Mouse (Mus musculus) urinary bladder, postnatal 4 days (tissue): ENCODE results near the gene Gm42742.

Source experiments
- DNase-seq, 2 experiments: peaks; one replicate each; pipeline ENCODE4 v3.0.0; 2021 to 2022; ENCODE audit warnings: low spot score in 2 of 2

Gm42742 gene

DNA sequence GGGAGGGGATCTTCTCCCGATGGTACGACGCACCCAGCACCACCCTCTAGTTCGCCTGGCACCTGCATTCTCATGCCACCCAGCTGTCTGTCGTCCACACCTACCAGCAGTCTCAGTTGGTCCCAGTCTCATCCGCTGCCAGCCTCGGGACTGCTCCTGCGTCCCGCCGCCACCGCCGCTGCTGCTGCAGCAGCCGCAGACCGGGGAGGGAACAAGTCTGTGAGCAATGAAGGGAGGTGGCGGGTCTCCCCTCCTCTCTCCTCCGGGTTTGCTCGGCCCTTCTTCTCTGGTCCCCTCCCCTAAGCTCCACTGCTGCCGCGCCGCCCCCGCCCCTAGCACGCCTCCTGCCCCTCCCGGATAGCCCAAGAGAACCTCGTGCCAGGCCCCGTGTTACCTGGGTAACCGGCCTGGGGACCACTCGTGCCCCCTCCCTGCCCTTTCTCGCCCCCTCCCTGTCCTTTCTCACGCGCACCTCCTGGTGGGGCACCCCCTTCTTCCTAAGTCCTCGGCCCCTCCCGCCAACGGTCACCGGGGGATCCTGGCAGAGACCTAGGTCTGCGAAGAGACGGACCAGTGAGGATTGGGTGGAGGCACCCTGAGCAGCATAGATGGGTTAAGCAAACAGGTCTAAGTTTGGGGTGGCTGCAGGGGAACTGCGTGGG lies at the start of gene Gm42742, which contains the start of gene Prrt2:
Gene Gm42742, minus strand, starts transcription at position 197 of the 662 bp plus-strand sequence.
Gene Prrt2, minus strand, starts transcription at position 311 of the 662 bp plus-strand sequence.
- peak in 1 of 2 experiments; percentile 61 for DNase-seq

DNA sequence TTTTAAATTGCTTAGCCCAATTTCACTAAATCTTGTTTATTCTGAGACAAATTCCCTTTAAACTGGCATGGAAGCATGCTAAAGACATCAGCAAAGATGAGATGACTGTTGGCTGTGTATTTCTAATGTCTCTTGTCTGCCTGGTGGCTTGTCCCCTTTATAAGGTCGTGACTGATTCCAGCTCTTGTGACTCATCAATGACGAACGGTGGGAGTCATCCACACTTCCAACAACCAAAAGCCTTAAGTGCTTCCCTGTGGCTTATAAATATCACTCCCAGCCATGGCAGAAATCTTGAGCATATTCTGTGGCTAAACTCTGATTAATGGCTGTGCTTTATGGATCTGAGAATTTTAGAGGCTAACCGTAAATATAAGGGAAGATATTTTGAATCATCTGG lies 45.4 kb upstream of the Gm42742 start:
- DNase-seq = no peak

DNA sequence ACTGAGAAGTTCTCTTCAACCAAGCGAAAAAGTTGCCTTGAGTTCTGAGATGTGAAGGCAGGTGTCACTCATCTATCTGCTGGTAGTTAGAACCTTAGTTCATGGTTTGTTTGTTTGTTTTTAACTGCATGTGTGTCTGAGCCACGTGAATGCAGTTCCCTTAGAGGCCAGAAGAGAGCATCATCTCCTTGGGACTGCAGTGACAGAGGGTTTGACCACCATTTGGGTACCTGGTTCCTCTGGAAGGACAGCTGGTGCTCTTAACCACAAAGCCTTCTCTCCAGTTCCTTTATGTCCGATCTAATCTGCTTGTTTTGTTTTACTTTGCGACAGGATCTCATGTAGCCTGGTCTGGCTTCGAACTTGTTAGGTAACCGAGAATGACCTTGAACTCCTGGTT lies 44.6 kb upstream of the Gm42742 start:
- no peak for DNase-seq

DNA sequence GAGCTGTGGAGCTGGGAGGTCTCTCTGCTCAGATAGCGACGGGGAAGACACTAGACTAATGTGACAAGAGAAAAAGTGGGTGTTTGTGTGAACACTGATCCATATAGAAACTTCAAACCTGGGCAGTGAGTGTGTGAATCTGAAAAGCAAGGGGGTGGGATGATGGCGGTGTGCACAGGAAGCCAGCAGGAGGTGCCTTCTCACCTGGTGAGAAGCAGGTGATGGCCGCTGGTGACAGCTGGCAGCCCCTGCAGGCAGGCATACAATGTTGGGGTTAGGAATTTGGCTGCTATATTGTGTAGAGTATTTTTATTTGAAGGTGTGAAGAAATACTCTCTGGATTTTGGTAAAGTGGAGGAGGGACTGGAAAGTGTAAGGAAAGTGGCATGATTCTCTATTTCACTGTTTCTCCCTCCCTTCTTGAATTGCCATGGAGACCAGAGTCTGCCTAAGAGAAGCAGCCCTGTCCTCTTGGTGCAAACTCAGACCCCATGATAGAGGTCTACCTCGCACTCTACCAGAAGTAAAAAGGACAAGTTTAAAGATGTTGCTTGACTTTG lies 34.2 kb upstream of the Gm42742 start:
- DNase-seq = no peak

GRCm38 (mm10) chr7:127041851-127042672 lies 21.2 kb upstream of the Gm42742 start, which contains the start of gene Kif22:
Gene Kif22 (minus strand): TSS chr7:127042471.
- DNase-seq = peak; percentile 84 to 90

DNA sequence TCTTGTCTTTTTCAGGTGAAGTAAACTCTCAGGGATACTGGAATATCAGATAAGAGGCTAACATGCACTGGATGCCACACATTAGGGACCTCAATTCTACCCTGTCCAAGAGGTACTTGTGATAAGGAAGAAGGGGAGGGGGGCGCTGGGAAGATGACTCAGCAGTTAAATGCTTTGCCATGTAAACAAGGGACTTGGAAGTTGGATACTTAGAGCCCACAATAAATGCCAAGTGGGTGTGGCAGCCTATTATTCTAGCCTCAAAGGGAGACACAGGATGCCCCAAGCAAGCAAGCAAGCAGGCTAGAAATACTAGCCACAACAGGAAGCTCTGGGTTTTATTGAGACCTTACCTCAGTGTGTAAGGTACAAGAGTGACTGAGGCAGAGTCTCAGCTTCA lies 10.3 kb upstream of the Gm42742 start:
- DNase-seq = no peak

DNA sequence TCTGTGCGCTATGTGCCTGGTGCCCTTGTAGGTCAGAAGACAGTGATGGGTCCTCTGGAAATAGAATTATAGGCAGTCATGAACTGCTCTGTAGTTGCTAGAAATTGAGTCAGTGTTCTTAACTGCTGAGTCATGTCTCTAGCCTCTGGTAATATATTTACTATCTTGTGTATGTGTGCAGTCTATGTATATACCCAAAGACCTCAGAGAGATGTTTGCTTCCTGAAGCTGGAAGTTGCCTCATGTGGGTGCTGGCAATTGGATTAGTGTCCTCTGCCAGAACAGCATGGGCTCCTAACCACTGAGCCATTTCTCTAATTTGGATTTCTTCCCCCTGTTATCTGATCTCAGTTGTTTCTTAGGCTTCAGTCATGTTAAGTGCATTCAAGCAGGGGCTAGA lies 9.3 kb upstream of the Gm42742 start:
- DNase-seq = no peak

- DNase-seq = no peak
Observed at GRCm38 (mm10) chr7:127027885-127028284, 7.0 kb upstream of the Gm42742 start.

- peak; percentile 99 to 100 for DNase-seq
Observed at GRCm38 (mm10) chr7:127026984-127027726, 6.3 kb upstream of the Gm42742 start, which contains the start of gene Maz. Gene Maz (minus strand): TSS chr7:127027037.

DNA sequence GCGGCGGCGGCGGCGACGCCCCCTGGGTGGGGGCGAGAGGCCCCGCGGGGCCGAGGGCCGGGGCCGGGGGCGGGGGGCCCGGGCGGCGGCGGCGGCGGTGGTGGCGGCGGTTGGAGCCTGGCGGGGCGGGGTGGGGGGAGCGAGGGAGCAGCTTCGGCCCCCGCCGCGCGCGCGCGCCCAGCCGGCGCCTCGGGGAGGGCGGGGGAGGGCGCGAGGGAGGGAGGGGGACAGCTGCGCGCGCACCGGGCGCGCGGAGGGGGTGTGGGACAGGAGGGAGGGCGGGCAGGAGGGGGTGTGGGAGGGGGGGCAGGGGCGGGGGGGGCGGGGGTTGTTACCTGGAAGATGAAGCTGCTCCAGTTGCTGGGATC lies 5.7 kb upstream of the Gm42742 start:
- DNase-seq = no peak

- DNase-seq = peak; percentile 71 to 72
Observed at GRCm38 (mm10) chr7:127026161-127026600, 5.3 kb upstream of the Gm42742 start.

DNA sequence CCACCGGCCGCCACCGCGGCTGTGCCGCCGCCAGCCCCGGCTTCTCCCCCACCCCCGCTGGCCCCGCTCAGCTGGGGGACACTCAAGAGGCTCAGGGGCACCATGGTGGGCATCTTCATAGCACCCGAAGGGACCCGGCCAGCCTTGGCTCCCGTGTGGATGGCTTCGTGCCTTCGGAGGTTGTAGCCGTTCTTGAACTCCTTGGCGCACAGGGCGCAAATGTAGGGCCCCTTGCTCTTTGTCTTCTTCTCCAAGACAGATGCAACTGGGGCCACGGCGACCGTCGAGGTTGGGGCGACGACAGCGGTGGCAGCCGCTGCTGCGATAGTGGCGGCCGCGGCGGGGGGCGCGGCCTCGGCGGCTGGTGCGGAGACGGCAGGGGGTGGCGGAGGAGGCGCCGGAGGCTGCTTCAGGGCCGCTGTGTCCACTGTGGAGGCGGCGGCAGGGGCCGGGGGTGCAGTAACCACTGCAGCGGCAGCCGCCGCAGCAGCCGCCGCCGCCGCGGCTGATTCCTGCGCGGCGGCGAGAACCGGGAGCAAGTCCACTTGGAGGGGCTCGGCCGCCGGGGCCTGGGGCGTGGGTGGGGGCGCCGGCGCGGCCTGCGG lies 4.8 kb upstream of the Gm42742 start:
- peak in 1 of 2 experiments; percentile 55 for DNase-seq

- peak in 1 of 2 experiments; percentile 73 for DNase-seq
Observed at GRCm38 (mm10) chr7:127024755-127025555, 4.1 kb upstream of the Gm42742 start.

GRCm38 (mm10) chr7:127023896-127024690 lies 3.2 kb upstream of the Gm42742 start:
- no peak for DNase-seq

DNA sequence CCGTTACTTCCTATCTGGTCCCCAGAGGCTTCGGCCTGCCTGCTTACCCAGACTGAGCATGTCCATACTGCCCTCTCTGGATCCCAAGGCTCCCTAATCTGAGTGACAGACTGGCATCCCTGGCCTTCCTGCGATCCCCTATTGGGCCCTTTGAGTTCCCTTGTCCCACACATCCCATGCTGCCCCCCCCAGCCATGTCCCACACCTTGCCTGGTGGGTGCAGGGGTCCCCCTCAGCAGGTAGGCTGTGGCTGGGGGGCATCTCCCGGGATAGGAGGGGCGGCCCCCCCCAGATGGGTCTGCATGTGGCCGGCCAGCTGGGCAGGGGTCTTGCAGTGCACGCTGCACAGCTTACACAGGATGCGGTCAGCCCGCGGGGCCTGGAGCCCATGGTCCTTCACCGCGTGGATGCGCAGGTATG lies 2.4 kb upstream of the Gm42742 start:
- DNase-seq = no peak

- DNase-seq = no peak
Observed at GRCm38 (mm10) chr7:127022528-127023271, 1.8 kb upstream of the Gm42742 start.

DNA sequence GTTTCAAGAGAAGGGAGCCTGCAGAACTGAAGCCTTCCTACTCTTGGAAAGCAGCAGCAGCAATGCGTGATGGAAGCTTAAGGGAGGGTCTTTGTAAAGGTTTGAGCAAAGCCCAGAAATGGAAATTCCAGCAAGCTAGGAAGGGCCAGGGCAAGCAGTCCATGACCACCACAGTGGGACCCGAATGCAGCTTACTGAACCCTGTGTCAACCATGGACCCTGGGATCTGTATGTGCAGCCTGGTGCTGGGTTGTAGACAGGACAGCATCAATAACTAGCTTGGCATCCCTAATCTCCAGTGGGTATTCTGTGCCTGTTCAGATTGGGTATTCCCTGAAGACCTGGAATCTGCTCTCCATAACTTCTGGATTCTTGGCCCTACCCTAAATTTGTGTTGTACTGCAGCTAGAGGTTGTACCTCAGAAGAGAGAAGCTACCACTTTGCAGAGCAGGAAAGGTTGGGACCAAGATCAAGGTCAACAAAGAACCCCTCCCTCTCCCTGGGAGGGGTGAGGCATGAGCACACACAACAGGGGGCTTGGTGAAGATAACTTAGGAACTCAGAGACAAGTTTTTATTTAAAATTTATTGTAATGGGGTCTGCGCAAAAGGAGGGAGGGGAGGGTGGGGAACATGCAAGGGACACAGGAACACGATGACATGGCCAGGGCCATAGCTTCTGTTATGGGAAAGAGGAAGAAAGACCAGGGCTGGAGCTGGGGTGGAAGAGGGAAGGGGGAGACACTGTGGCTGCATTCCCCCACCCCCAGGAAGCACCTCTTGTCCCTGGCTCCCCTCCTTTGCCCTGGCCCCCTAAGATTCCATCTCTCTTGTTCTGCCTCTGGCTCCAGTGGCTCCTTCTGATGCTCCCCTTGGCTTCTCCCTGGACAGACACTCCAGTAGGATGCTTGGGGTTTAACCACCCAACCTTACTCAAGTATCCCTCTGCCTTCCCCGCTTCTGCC lies 948 bp upstream of the Gm42742 start:
- DNase-seq = no peak

- DNase-seq = no peak
Observed at GRCm38 (mm10) chr7:127020491-127020890, 406 bp downstream of the Gm42742 start.
